Mouse (Mus musculus) embryonic facial prominence, embryonic 15.5 days (tissue): ENCODE results near the gene Ncoa7. TPM values are rescaled to one million over a fixed set of nuclear protein-coding genes. Genes with fewer than 3 reads are reported as not detected.
A peak's percentile ranks its signal among the peaks of the same experiment; 100 is the strongest.

Source experiments
- ATAC-seq: fragments of 200-750 bp; cut with Nextera tagmentation; 2 replicates; pipeline ENCODE4 v1.8.0; 2017; ENCODE audit warnings: low read depth, moderate TSS enrichment; ENCODE audit not compliant: insufficient number of reproducible peaks, low FRiP score, low TSS enrichment
- H3K27ac ChIP-seq: fragments of 300-500 bp; sonication (generic); replicated peaks from 2 replicates; pipeline ENCODE4 v1.5.1; 2015; ENCODE audit warnings: mild to moderate bottlenecking, inconsistent platforms
- H3K27me3 ChIP-seq: fragments of 300-500 bp; sonication (generic); 2 replicates; pipeline ENCODE4 v1.6.1; 2015; ENCODE audit warnings: inconsistent platforms
- H3K36me3 ChIP-seq: fragments of 300-500 bp; sonication (generic); 2 replicates; pipeline ENCODE4 v1.6.1; 2015; ENCODE audit warnings: mild to moderate bottlenecking, inconsistent platforms
- H3K4me1 ChIP-seq: fragments of 300-500 bp; sonication (generic); 2 replicates; pipeline ENCODE4 v1.6.1; 2015; ENCODE audit warnings: inconsistent platforms
- H3K4me2 ChIP-seq: fragments of 300-500 bp; sonication (generic); replicated peaks from 2 replicates; pipeline ENCODE4 v1.6.1; 2015; ENCODE audit warnings: mild to moderate bottlenecking, inconsistent platforms
- H3K4me3 ChIP-seq: fragments of 300-500 bp; sonication (generic); replicated peaks from 2 replicates; pipeline ENCODE4 v1.5.1; 2015; ENCODE audit warnings: mild to moderate bottlenecking, inconsistent platforms
- H3K9ac ChIP-seq: fragments of 300-500 bp; sonication (generic); 2 replicates; pipeline ENCODE4 v1.6.1; 2015; ENCODE audit warnings: inconsistent platforms
- H3K9me3 ChIP-seq: fragments of 300-500 bp; sonication (generic); replicated peaks from 2 replicates; pipeline ENCODE4 v1.6.1; 2016; ENCODE audit warnings: inconsistent platforms
- WGBS: fragments of 180-500 bp; shearing (Covaris S2); methylation state at CpG from one replicate; pipeline ENCODE4 v1.1.7; 2015; 5-methylcytosine and 5-hydroxymethylcytosine counted together
- polyA plus RNA-seq: library from polyadenylated mRNA; unstranded; fragments of >200 nt; fragmentation: Nextera tagmentation; extraction: Ambion mirVana; gene quantifications from 2 replicates; pipeline ENCODE4 v1.2.1, GENCODE M21; 2015

Gene Ncoa7
- 8.8 and 9.6 TPM in 2 replicates for polyA plus RNA-seq

GRCm38 (mm10) chr10:30802681-30803586 lies at the start of gene Ncoa7:
Gene Ncoa7 (minus strand): TSS chr10:30803326.
- H3K36me3 ChIP-seq = no peaks in the 10 kb centered on the region
- peak; percentile 91 for ATAC-seq
- peak within 1 kb of the TSS; percentile 62 for H3K4me2 ChIP-seq
- H3K9me3 ChIP-seq = no peaks in the 10 kb centered on the region
- peak within 1 kb of the TSS; percentile 86 for H3K4me3 ChIP-seq
- H3K4me1 ChIP-seq = peaks cover 7% of the 10 kb centered on the region
- peak within 1 kb of the TSS; percentile 94 for H3K27ac ChIP-seq
- H3K9ac ChIP-seq = peak within 1 kb of the TSS; percentile 74
- no peaks in the 10 kb centered on the region for H3K27me3 ChIP-seq
- under 1% methylated on average over 81 of the region's 89 CpGs for WGBS

GRCm38 (mm10) chr10:30845101-30845825 lies 42.1 kb upstream of the Ncoa7 start:
- H3K9ac ChIP-seq = no peak overlapping the region
- 21% methylated on average over 13 of the region's 13 CpGs for WGBS
- H3K4me1 ChIP-seq = peaks cover 18% of the 10 kb centered on the region
- H3K4me2 ChIP-seq = no peak overlapping the region
- no peaks in the 10 kb centered on the region for H3K9me3 ChIP-seq
- no peaks in the 10 kb centered on the region for H3K36me3 ChIP-seq
- H3K27me3 ChIP-seq = peaks cover 36% of the 10 kb centered on the region
- no peak overlapping the region for H3K27ac ChIP-seq
- H3K4me3 ChIP-seq = no peak overlapping the region
- no peak for ATAC-seq

- Histone ChIP-seq H3K4me2 (peak overlapping the region; percentile 80), H3K36me3 (no peaks in the 10 kb centered on the region), H3K9ac (no peak overlapping the region), H3K4me3 (peak overlapping the region; percentile 61), H3K9me3 (no peaks in the 10 kb centered on the region), H3K4me1 (peaks cover 18% of the 10 kb centered on the region), H3K27ac (peak overlapping the region; percentile 48), H3K27me3 (peaks cover 36% of the 10 kb centered on the region)
- ATAC-seq = no peak
- 8% methylated on average over 30 of the region's 30 CpGs for WGBS
These were observed 41.3 kb upstream of the Ncoa7 start for GRCm38 (mm10) chr10:30844191-30845010.

- no peak for ATAC-seq
- no peaks in the 10 kb centered on the region for H3K9me3 ChIP-seq
- H3K36me3 ChIP-seq = no peaks in the 10 kb centered on the region
- H3K27me3 ChIP-seq = peaks cover 36% of the 10 kb centered on the region
- H3K27ac ChIP-seq = peak overlapping the region; percentile 48; the same call in 1 of the 2 replicates
- WGBS = 1% methylated on average over 21 of the region's 21 CpGs
- H3K9ac ChIP-seq = peak overlapping the region; percentile 12; the same call in 1 of the 2 replicates
- peak overlapping the region; percentile 61 for H3K4me3 ChIP-seq
- peaks cover 18% of the 10 kb centered on the region for H3K4me1 ChIP-seq
- H3K4me2 ChIP-seq = peak overlapping the region; percentile 80
These were observed 40.5 kb upstream of the Ncoa7 start for GRCm38 (mm10) chr10:30843438-30844190.

- Histone ChIP-seq H3K4me2 (peak within 1 kb of the TSS; percentile 80), H3K36me3 (no peaks in the 10 kb centered on the region), H3K27me3 (peaks cover 36% of the 10 kb centered on the region), H3K4me1 (peaks cover 18% of the 10 kb centered on the region), H3K9ac (peak within 1 kb of the TSS; percentile 12; the same call in 1 of the 2 replicates), H3K27ac (peak within 1 kb of the TSS; percentile 48; the same call in 1 of the 2 replicates), H3K4me3 (peak within 1 kb of the TSS; percentile 61), H3K9me3 (no peaks in the 10 kb centered on the region)
- WGBS = under 1% methylated on average over 70 of the region's 70 CpGs
- peak; percentile 98 for ATAC-seq
These were observed 39.7 kb upstream of the Ncoa7 start, which contains the start of gene Hey2 for GRCm38 (mm10) chr10:30842643-30843437. Gene Hey2 (minus strand): TSS chr10:30842801.

GRCm38 (mm10) chr10:30842228-30842627 lies 39.1 kb upstream of the Ncoa7 start:
- peaks cover 18% of the 10 kb centered on the region for H3K4me1 ChIP-seq
- H3K4me3 ChIP-seq = peak overlapping the region; percentile 61
- peaks cover 36% of the 10 kb centered on the region for H3K27me3 ChIP-seq
- no peaks in the 10 kb centered on the region for H3K9me3 ChIP-seq
- peak; percentile 43; the same call in 1 of the 2 replicates for ATAC-seq
- no peak overlapping the region for H3K27ac ChIP-seq
- WGBS = under 1% methylated on average over 29 of the region's 29 CpGs
- peak overlapping the region; percentile 80 for H3K4me2 ChIP-seq
- no peaks in the 10 kb centered on the region for H3K36me3 ChIP-seq
- H3K9ac ChIP-seq = 0 out of 2 replicates have a peak overlapping the region, but pooled peaks have one; percentile 3

GRCm38 (mm10) chr10:30840824-30841223 lies 37.7 kb upstream of the Ncoa7 start:
- ATAC-seq = no peak
- Histone ChIP-seq H3K4me3 (peak overlapping the region; percentile 61), H3K36me3 (no peaks in the 10 kb centered on the region), H3K27me3 (peaks cover 23% of the 10 kb centered on the region), H3K4me1 (peaks cover 18% of the 10 kb centered on the region), H3K27ac (no peak overlapping the region), H3K4me2 (peak overlapping the region; percentile 21), H3K9ac (no peak overlapping the region), H3K9me3 (no peaks in the 10 kb centered on the region)
- WGBS = 71% methylated on average over 5 of the region's 5 CpGs

- H3K4me1 ChIP-seq = 0 out of 2 replicates have a peak, but pooled peaks cover 4% of the 10 kb centered on the region
- 5% methylated on average over 1 of the region's 1 CpGs for WGBS
- no peaks in the 10 kb centered on the region for H3K36me3 ChIP-seq
- H3K27ac ChIP-seq = no peak overlapping the region
- no peak overlapping the region for H3K9ac ChIP-seq
- H3K4me3 ChIP-seq = no peak overlapping the region
- no peak overlapping the region for H3K4me2 ChIP-seq
- H3K9me3 ChIP-seq = no peaks in the 10 kb centered on the region
- no peak for ATAC-seq
- peaks cover 8% of the 10 kb centered on the region for H3K27me3 ChIP-seq
These were observed 35.1 kb upstream of the Ncoa7 start for GRCm38 (mm10) chr10:30838188-30838587.

- Histone ChIP-seq H3K27ac (no peak overlapping the region), H3K4me2 (no peak overlapping the region), H3K4me3 (no peak overlapping the region), H3K9me3 (no peaks in the 10 kb centered on the region), H3K36me3 (no peaks in the 10 kb centered on the region), H3K9ac (no peak overlapping the region), H3K27me3 (no peaks in the 10 kb centered on the region), H3K4me1 (no peaks in the 10 kb centered on the region)
- WGBS = 6% methylated on average over 1 of the region's 1 CpGs
- ATAC-seq = no peak
These were observed 21.9 kb upstream of the Ncoa7 start for GRCm38 (mm10) chr10:30825049-30825448.
